Mouse (Mus musculus) limb, embryonic 12.5 days (tissue): ENCODE measurements around the gene Cobl. TPM values are rescaled to one million over a fixed set of nuclear protein-coding genes. Genes with fewer than 3 reads are reported as not detected.

ENCODE experiments used
- ATAC-seq: fragments of 200-750 bp; cut with Nextera tagmentation; 2 replicates; pipeline ENCODE4 v1.8.0; 2017; ENCODE audit warnings: low read depth, moderate TSS enrichment; ENCODE audit not compliant: insufficient number of reproducible peaks, insufficient read depth, low FRiP score, low TSS enrichment
- H3K27ac ChIP-seq: fragments of 300-500 bp; sonication (generic); 2 replicates; pipeline ENCODE4 v1.5.1; 2016; ENCODE audit warnings: mild to moderate bottlenecking, moderate library complexity
- H3K27me3 ChIP-seq: fragments of 300-500 bp; sonication (generic); 2 replicates; pipeline ENCODE4 v1.6.1; 2016; ENCODE audit warnings: mild to moderate bottlenecking, moderate library complexity
- H3K36me3 ChIP-seq: fragments of 300-500 bp; sonication (generic); 2 replicates; pipeline ENCODE4 v1.6.1; 2016; ENCODE audit warnings: mild to moderate bottlenecking, moderate library complexity
- H3K4me1 ChIP-seq: fragments of 300-500 bp; sonication (generic); replicated peaks from 2 replicates; pipeline ENCODE4 v1.6.1; 2016
- H3K4me2 ChIP-seq: fragments of 300-500 bp; sonication (generic); 2 replicates; pipeline ENCODE4 v1.6.1; 2016; ENCODE audit warnings: mild to moderate bottlenecking, moderate library complexity
- H3K4me3 ChIP-seq: fragments of 300-500 bp; sonication (generic); replicated peaks from 2 replicates; pipeline ENCODE4 v1.5.1; 2016; ENCODE audit warnings: mild to moderate bottlenecking
- H3K9ac ChIP-seq: fragments of 300-500 bp; sonication (generic); replicated peaks from 2 replicates; pipeline ENCODE4 v1.6.1; 2016; ENCODE audit warnings: mild to moderate bottlenecking, moderate library complexity
- H3K9me3 ChIP-seq: fragments of 300-500 bp; sonication (generic); 2 replicates; pipeline ENCODE4 v1.6.1; 2016; ENCODE audit warnings: mild to moderate bottlenecking, moderate library complexity
- WGBS: fragments of 180-500 bp; shearing (Covaris S2); methylation state at CpG from one replicate; pipeline ENCODE4 v1.1.7; 2016; 5-methylcytosine and 5-hydroxymethylcytosine counted together
- polyA plus RNA-seq: library from polyadenylated mRNA; unstranded; fragments of >200 nt; fragmentation: Nextera tagmentation; extraction: Ambion mirVana; gene quantifications from 2 replicates; pipeline ENCODE4 v1.2.1, GENCODE M21; 2016

Cobl gene
- 3.1 and 6.4 TPM in 2 replicates for polyA plus RNA-seq

GRCm38 (mm10) chr11:12464181-12465162, at the start of gene Cobl:
TSS of gene Cobl (minus strand) at chr11:12464960.
- Histone ChIP-seq H3K27ac (no peak within 1 kb of the TSS), H3K27me3 (peaks cover 41% of the 10 kb centered on the region)

GRCm38 (mm10) chr11:12513796-12514195, 49.0 kb upstream of the Cobl start:
- no peaks in the 10 kb centered on the region for H3K36me3 ChIP-seq
- H3K27ac ChIP-seq = 0 out of 2 replicates have a peak overlapping the region, but pooled peaks have one; percentile 25
- ATAC-seq = no peak

More at GRCm38 (mm10) chr11:12464181-12465162, at the start of gene Cobl:
- Histone ChIP-seq H3K4me2 (peak within 1 kb of the TSS; percentile 90), H3K9me3 (no peaks in the 10 kb centered on the region), H3K4me1 (0 out of 2 replicates have a peak, but pooled peaks cover 5% of the 10 kb centered on the region), H3K4me3 (peak within 1 kb of the TSS; percentile 71), H3K36me3 (no peaks in the 10 kb centered on the region), H3K9ac (peak within 1 kb of the TSS; percentile 58)
- ATAC-seq = no peak; the same call in 1 of the 2 replicates
- under 1% methylated on average over 87 of the region's 89 CpGs for WGBS

GRCm38 (mm10) chr11:12506371-12506890, 41.7 kb upstream of the Cobl start:
- H3K4me2 ChIP-seq = no peak overlapping the region
- 89% methylated on average over 6 of the region's 6 CpGs for WGBS
- ATAC-seq = no peak

More at GRCm38 (mm10) chr11:12513796-12514195, 49.0 kb upstream of the Cobl start:
- Histone ChIP-seq H3K4me3 (no peak overlapping the region), H3K9me3 (no peaks in the 10 kb centered on the region), H3K9ac (no peak overlapping the region), H3K27me3 (no peaks in the 10 kb centered on the region), H3K4me2 (no peak overlapping the region), H3K4me1 (peaks cover 8% of the 10 kb centered on the region; the same call in 1 of the 2 replicates)
- 24% methylated on average over 5 of the region's 5 CpGs for WGBS

GRCm38 (mm10) chr11:12503756-12504155, 39.0 kb upstream of the Cobl start:
- H3K4me3 ChIP-seq = no peak overlapping the region
- H3K27me3 ChIP-seq = no peaks in the 10 kb centered on the region
- H3K9me3 ChIP-seq = no peaks in the 10 kb centered on the region
- no peaks in the 10 kb centered on the region for H3K36me3 ChIP-seq
- no peak for ATAC-seq
- no peak overlapping the region for H3K27ac ChIP-seq
- H3K4me2 ChIP-seq = no peak overlapping the region
- no peaks in the 10 kb centered on the region for H3K4me1 ChIP-seq
- no peak overlapping the region for H3K9ac ChIP-seq
- WGBS = 75% methylated on average over 4 of the region's 4 CpGs

More at GRCm38 (mm10) chr11:12506371-12506890, 41.7 kb upstream of the Cobl start:
- H3K27me3 ChIP-seq = no peaks in the 10 kb centered on the region
- no peak overlapping the region for H3K9ac ChIP-seq
- no peak overlapping the region for H3K4me3 ChIP-seq
- H3K36me3 ChIP-seq = no peaks in the 10 kb centered on the region
- H3K4me1 ChIP-seq = no peaks in the 10 kb centered on the region
- no peak overlapping the region for H3K27ac ChIP-seq
- no peaks in the 10 kb centered on the region for H3K9me3 ChIP-seq

GRCm38 (mm10) chr11:12501721-12502120, 37.0 kb upstream of the Cobl start:
- Histone ChIP-seq H3K4me2 (no peak overlapping the region), H3K27me3 (no peaks in the 10 kb centered on the region), H3K9me3 (no peaks in the 10 kb centered on the region), H3K4me3 (no peak overlapping the region), H3K27ac (no peak overlapping the region), H3K36me3 (no peaks in the 10 kb centered on the region), H3K9ac (no peak overlapping the region), H3K4me1 (no peaks in the 10 kb centered on the region)
- no peak for ATAC-seq
- 83% methylated on average over 3 of the region's 3 CpGs for WGBS

GRCm38 (mm10) chr11:12493791-12494190, 29.0 kb upstream of the Cobl start:
- Histone ChIP-seq H3K27me3 (no peaks in the 10 kb centered on the region), H3K36me3 (no peaks in the 10 kb centered on the region), H3K9ac (no peak overlapping the region), H3K27ac (no peak overlapping the region), H3K9me3 (no peaks in the 10 kb centered on the region), H3K4me1 (no peaks in the 10 kb centered on the region), H3K4me2 (no peak overlapping the region), H3K4me3 (no peak overlapping the region)
- no peak for ATAC-seq

- 91% methylated on average over 3 of the region's 3 CpGs for WGBS
- H3K27ac ChIP-seq = no peak overlapping the region
- no peaks in the 10 kb centered on the region for H3K36me3 ChIP-seq
- no peaks in the 10 kb centered on the region for H3K4me1 ChIP-seq
- H3K9ac ChIP-seq = no peak overlapping the region
- H3K9me3 ChIP-seq = no peaks in the 10 kb centered on the region
- H3K4me2 ChIP-seq = no peak overlapping the region
- no peak for ATAC-seq
- H3K27me3 ChIP-seq = no peaks in the 10 kb centered on the region
- no peak overlapping the region for H3K4me3 ChIP-seq
Measured at GRCm38 (mm10) chr11:12479856-12480403, 15.2 kb upstream of the Cobl start.

- no peak overlapping the region for H3K4me2 ChIP-seq
- no peak overlapping the region for H3K9ac ChIP-seq
- H3K4me1 ChIP-seq = no peaks in the 10 kb centered on the region
- H3K27ac ChIP-seq = no peak overlapping the region
- H3K27me3 ChIP-seq = no peaks in the 10 kb centered on the region
- no peaks in the 10 kb centered on the region for H3K9me3 ChIP-seq
- ATAC-seq = no peak
- no peaks in the 10 kb centered on the region for H3K36me3 ChIP-seq
- H3K4me3 ChIP-seq = no peak overlapping the region
- WGBS = 80% methylated on average over 5 of the region's 5 CpGs
Measured at GRCm38 (mm10) chr11:12474299-12474935, 9.7 kb upstream of the Cobl start.

GRCm38 (mm10) chr11:12473625-12474298, 9.0 kb upstream of the Cobl start:
- 72% methylated on average over 5 of the region's 5 CpGs for WGBS
- no peak for ATAC-seq
- Histone ChIP-seq H3K9me3 (no peaks in the 10 kb centered on the region), H3K4me2 (no peak overlapping the region), H3K4me1 (no peaks in the 10 kb centered on the region), H3K4me3 (no peak overlapping the region), H3K9ac (no peak overlapping the region), H3K36me3 (no peaks in the 10 kb centered on the region), H3K27ac (no peak overlapping the region), H3K27me3 (no peaks in the 10 kb centered on the region)

GRCm38 (mm10) chr11:12469638-12470037, 4.9 kb upstream of the Cobl start:
- WGBS = 85% methylated on average over 1 of the region's 1 CpGs
- Histone ChIP-seq H3K4me1 (no peaks in the 10 kb centered on the region), H3K4me2 (no peak overlapping the region), H3K27me3 (peaks cover 21% of the 10 kb centered on the region), H3K9me3 (no peaks in the 10 kb centered on the region), H3K4me3 (no peak overlapping the region), H3K9ac (no peak overlapping the region), H3K27ac (no peak overlapping the region), H3K36me3 (no peaks in the 10 kb centered on the region)
- no peak for ATAC-seq
